Mouse (Mus musculus) induced T-regulatory cell, adult 2 months (primary cell): ENCODE data around the gene Hpn.

Experiments
- DNase-seq: peaks from one replicate; pipeline ENCODE4 v3.0.0-alpha.2; 2012; ENCODE audit warnings: low read depth

The Hpn gene

GRCm38 (mm10) chr7:31110861-31111385, 4.2 kb downstream of the Hpn start:
- DNase-seq = peak; percentile 88

- DNase-seq = no peak
These were observed 5.3 kb downstream of the Hpn start for GRCm38 (mm10) chr7:31109796-31110195.

GRCm38 (mm10) chr7:31109091-31109490, 6.0 kb downstream of the Hpn start:
- no peak for DNase-seq

- no peak for DNase-seq
These were observed 7.3 kb downstream of the Hpn start for GRCm38 (mm10) chr7:31107781-31108180.

GRCm38 (mm10) chr7:31106166-31106565, 8.9 kb downstream of the Hpn start:
- no peak for DNase-seq

GRCm38 (mm10) chr7:31105061-31105768, 9.9 kb downstream of the Hpn start:
- no peak for DNase-seq

GRCm38 (mm10) chr7:31100786-31101185, 14.3 kb downstream of the Hpn start:
- DNase-seq = peak; percentile 56

- peak; percentile 37 for DNase-seq
These were observed 15.5 kb downstream of the Hpn start for GRCm38 (mm10) chr7:31099612-31099982.

- DNase-seq = no peak
These were observed 16.1 kb downstream of the Hpn start for GRCm38 (mm10) chr7:31098697-31099611.

- peak; percentile 95 for DNase-seq
These were observed 17.4 kb downstream of the Hpn start for GRCm38 (mm10) chr7:31097583-31098248.

- DNase-seq = peak; percentile 31
These were observed 18.1 kb downstream of the Hpn start for GRCm38 (mm10) chr7:31096892-31097564.

- DNase-seq = peak; percentile 59
These were observed 20.2 kb downstream of the Hpn start for GRCm38 (mm10) chr7:31094774-31095501.

- DNase-seq = peak; percentile 87
These were observed 25.4 kb downstream of the Hpn start for GRCm38 (mm10) chr7:31089721-31090120.

- DNase-seq = no peak
These were observed 26.9 kb downstream of the Hpn start for GRCm38 (mm10) chr7:31088206-31088605.

GRCm38 (mm10) chr7:31087262-31087661, 27.8 kb downstream of the Hpn start:
- peak; percentile 66 for DNase-seq

GRCm38 (mm10) chr7:31086175-31086755, 28.8 kb downstream of the Hpn start:
- peak; percentile 53 for DNase-seq

GRCm38 (mm10) chr7:31085171-31085570, 29.9 kb downstream of the Hpn start:
- DNase-seq = peak; percentile 34

GRCm38 (mm10) chr7:31084140-31084539, 30.9 kb downstream of the Hpn start:
- DNase-seq = no peak

GRCm38 (mm10) chr7:31082831-31083588, 32.1 kb downstream of the Hpn start:
- no peak for DNase-seq

GRCm38 (mm10) chr7:31082106-31082505, 33.0 kb downstream of the Hpn start:
- DNase-seq = no peak
